Mouse (Mus musculus): ENCODE measurements around the gene Rcc1. TPM values are rescaled to one million over a fixed set of nuclear protein-coding genes. Genes with fewer than 3 reads are reported as not detected.

The Rcc1 gene
- polyA plus RNA-seq (2014; fragmentation: Illumina TruSeq; extraction: RNeasy Lipid Tissue Mini Kit (QIAGEN cat#74804); ENCODE audit: low read depth, low replicate concordance) = 102 TPM

DNA sequence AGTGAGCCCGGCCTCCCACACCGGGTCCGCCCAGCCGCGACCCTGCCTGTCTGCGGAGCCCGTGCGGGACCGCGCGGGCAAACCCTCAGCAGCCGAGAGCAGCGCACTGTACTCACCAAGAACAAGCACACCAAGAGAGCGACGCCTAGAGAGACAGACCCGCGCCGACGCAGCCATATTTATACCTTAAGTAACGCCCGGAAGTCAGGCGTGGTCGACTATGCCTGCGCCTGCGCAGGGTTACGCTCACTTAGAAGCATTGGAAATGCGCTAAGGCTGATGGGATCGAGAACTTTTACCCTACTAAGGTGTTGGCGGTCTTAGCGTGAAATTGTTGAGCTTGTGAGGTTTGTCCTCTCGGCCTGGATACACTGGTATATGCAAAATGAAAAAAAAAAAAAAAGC, at the start of gene Rcc1:
Gene Rcc1 (minus strand): TSS at position 125 of the 405 bp plus-strand sequence.

DNA sequence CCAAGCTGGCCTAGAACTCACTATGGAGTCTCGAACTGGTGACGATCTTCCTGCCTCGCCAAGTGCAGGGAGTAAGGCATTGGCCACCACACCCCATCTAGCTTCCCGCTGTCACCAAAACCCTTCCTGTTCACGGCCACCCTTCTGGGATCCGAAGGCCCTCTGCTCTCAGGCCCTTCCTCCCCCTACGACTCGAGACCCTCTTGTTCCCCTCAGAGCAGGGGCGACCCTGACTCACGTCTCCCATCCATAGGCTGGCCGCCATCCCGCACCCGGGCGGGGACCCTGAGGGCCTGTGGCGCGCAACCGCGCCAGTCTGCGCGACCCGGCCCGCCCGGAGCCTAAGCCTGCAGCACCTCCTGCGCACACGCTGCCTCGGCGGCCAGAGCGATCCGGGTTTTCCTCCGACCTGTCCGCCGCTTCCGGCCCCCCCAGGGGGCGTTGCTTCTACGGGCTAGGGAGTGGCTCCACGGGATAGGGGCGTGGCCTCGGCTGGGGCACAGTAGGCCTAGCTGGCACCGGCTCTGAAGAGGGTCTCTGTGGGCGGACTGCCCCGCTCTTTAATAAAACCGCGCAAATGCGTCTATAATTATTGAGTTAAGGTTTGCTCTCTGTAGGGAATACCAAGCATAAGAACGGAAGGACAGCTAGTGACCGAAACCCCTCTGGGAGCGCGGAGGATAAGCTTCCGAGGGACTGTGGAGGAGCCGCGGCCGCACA, 24.1 kb downstream of the Rcc1 start, which contains the start of gene Trnau1ap:
Gene Trnau1ap (minus strand): TSS at position 424 of the 720 bp plus-strand sequence.

DNA sequence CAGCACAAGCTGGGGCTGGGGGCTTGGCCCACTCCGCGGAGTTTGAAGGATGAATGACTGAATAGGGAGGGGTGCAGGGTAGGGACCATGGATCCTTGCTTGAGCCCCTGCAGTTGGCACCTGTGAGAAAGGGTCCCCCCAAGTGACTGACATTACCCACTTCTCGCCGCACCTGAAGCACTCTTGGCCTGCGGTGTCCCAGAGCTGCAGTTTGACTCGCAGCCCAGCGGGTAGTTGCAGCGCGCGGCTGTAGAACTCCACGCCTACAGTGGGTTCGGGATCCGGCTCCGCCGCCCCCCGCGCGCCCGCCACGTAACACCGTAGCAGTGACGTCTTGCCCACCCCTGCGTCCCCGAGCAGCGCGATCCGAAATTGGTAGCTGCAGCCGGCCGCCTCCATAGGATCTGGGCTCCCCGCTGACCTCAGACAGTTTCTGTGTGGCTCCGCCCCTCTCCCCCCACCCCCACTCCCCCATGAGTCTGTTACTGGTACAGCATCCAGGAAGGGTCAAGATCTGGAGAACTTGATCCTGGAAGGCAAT, 50.4 kb downstream of the Rcc1 start, which contains the start of gene Rab42:
Gene Rab42 (minus strand): TSS at position 447 of the 541 bp plus-strand sequence.

Other genes starting within 250 kb of the Rcc1 start
- 0.04 TPM for gene Oprd1, start 209.1 kb downstream of the Rcc1 start, polyA plus RNA-seq (2014; fragmentation: Illumina TruSeq; extraction: RNeasy Lipid Tissue Mini Kit (QIAGEN cat#74804); ENCODE audit: low read depth, low replicate concordance)
- 31.5 TPM for gene Ythdf2, start 141.3 kb downstream of the Rcc1 start, polyA plus RNA-seq (2014; fragmentation: Illumina TruSeq; extraction: RNeasy Lipid Tissue Mini Kit (QIAGEN cat#74804); ENCODE audit: low read depth, low replicate concordance)
- gene Gmeb1, start 92.0 kb downstream of the Rcc1 start, polyA plus RNA-seq (2014; fragmentation: Illumina TruSeq; extraction: RNeasy Lipid Tissue Mini Kit (QIAGEN cat#74804); ENCODE audit: low read depth, low replicate concordance) = 4.5 TPM
- gene Taf12, start 79.2 kb downstream of the Rcc1 start, polyA plus RNA-seq (2014; fragmentation: Illumina TruSeq; extraction: RNeasy Lipid Tissue Mini Kit (QIAGEN cat#74804); ENCODE audit: low read depth, low replicate concordance) = 40.5 TPM
- not detected for gene Rab42, start 50.2 kb downstream of the Rcc1 start, polyA plus RNA-seq (2014; fragmentation: Illumina TruSeq; extraction: RNeasy Lipid Tissue Mini Kit (QIAGEN cat#74804); ENCODE audit: low read depth, low replicate concordance)
- gene Trnau1ap, start 24.1 kb downstream of the Rcc1 start, polyA plus RNA-seq (2014; fragmentation: Illumina TruSeq; extraction: RNeasy Lipid Tissue Mini Kit (QIAGEN cat#74804); ENCODE audit: low read depth, low replicate concordance) = 3.5 TPM
- 12.0 TPM for gene Phactr4, start 68.9 kb upstream of the Rcc1 start, polyA plus RNA-seq (2014; fragmentation: Illumina TruSeq; extraction: RNeasy Lipid Tissue Mini Kit (QIAGEN cat#74804); ENCODE audit: low read depth, low replicate concordance)
- 1.7 TPM for gene Med18, start 110.3 kb upstream of the Rcc1 start, polyA plus RNA-seq (2014; fragmentation: Illumina TruSeq; extraction: RNeasy Lipid Tissue Mini Kit (QIAGEN cat#74804); ENCODE audit: low read depth, low replicate concordance)
- gene Sesn2, start 156.9 kb upstream of the Rcc1 start, polyA plus RNA-seq (2014; fragmentation: Illumina TruSeq; extraction: RNeasy Lipid Tissue Mini Kit (QIAGEN cat#74804); ENCODE audit: low read depth, low replicate concordance) = 2.8 TPM
- gene Atpif1, start 180.1 kb upstream of the Rcc1 start, polyA plus RNA-seq (2014; fragmentation: Illumina TruSeq; extraction: RNeasy Lipid Tissue Mini Kit (QIAGEN cat#74804); ENCODE audit: low read depth, low replicate concordance) = 403 TPM
- 171 TPM for gene Dnajc8, start 181.9 kb upstream of the Rcc1 start, polyA plus RNA-seq (2014; fragmentation: Illumina TruSeq; extraction: RNeasy Lipid Tissue Mini Kit (QIAGEN cat#74804); ENCODE audit: low read depth, low replicate concordance)
- 0.20 TPM for gene Ptafr, start 210.5 kb upstream of the Rcc1 start, polyA plus RNA-seq (2014; fragmentation: Illumina TruSeq; extraction: RNeasy Lipid Tissue Mini Kit (QIAGEN cat#74804); ENCODE audit: low read depth, low replicate concordance)